Mouse (Mus musculus) liver, embryonic 14.5 days (tissue): Measurements from ENCODE around the gene Cabp1.

Source experiments
- CTCF ChIP-seq: IDR thresholded peaks from 2 replicates; pipeline ENCODE4 v1.5.1; 2016; ENCODE audit warnings: antibody characterized with exemption, low read depth, control low read depth
- EP300 ChIP-seq: IDR thresholded peaks from 2 replicates; pipeline ENCODE4 v1.6.1; 2016; ENCODE audit warnings: antibody characterized with exemption, low read depth

- TF ChIP-seq CTCF (no peak), EP300 (no peak)
Measured at GRCm38 (mm10) chr5:115145976-115146746, 48.0 kb downstream of the Cabp1 start.
